Mouse (Mus musculus): Measurements from ENCODE around the gene Asap3.

The Asap3 gene

GRCm38 (mm10) chr4:136249780-136250179, 43.6 kb downstream of the Asap3 start:
- no peak for DNase-seq (ENCODE audit: low read depth, low spot score)

- DNase-seq (ENCODE audit: low read depth, low spot score), result no peak
Observed at GRCm38 (mm10) chr4:136255919-136256318, 49.8 kb downstream of the Asap3 start.

- no peak for DNase-seq (ENCODE audit: low read depth, low spot score)
Observed at GRCm38 (mm10) chr4:136256696-136257095, 50.5 kb downstream of the Asap3 start.

- no peak for DNase-seq (ENCODE audit: low read depth, low spot score)
Observed at GRCm38 (mm10) chr4:136259916-136260315, 53.8 kb downstream of the Asap3 start.

- peak; percentile 52 for DNase-seq (ENCODE audit: low read depth, low spot score)
Observed at GRCm38 (mm10) chr4:136260491-136261180, 54.5 kb downstream of the Asap3 start.

DNA sequence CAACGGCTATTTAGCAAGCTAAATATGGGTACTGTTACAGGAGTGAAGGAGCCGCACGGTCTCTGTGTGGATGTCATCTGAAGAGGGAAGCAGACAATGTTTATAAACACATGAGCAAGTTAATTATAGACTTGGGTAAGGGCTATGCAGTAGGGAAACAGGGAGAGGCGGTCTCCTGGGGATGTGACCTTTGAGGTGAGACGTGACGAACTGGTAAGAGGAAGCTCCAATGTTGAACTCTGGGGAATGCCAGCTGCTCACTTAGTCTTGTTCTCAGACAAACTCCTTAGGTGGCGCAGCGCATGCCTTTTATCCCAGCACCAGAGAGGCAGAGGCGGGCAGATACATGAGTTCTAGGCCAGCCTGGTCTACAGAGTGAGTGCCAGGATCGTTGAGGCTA, 55.7 kb downstream of the Asap3 start:
- DNase-seq (ENCODE audit: low read depth, low spot score), result no peak

DNA sequence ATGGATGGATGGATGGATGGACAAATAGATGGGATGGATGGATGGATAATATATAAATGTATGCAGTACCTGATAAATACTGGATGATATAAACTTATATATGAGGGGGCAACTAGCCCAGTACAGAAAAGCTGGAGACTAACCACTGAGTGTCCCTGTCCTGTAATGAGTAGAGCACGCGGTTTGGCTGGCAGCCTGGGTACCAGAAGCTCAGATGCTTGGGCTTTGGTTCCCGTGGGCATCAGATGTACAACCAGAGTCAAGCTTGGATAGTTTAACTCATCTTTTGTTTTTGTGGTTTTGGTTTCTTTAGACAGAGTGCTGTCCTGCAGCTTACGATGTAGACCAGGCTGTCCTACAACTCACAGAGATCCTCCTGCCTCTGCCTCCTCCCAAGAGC, 57.4 kb downstream of the Asap3 start:
- DNase-seq (ENCODE audit: low read depth, low spot score), result no peak

GRCm38 (mm10) chr4:136266716-136267343, 60.7 kb downstream of the Asap3 start:
- DNase-seq (ENCODE audit: low read depth, low spot score), result no peak

DNA sequence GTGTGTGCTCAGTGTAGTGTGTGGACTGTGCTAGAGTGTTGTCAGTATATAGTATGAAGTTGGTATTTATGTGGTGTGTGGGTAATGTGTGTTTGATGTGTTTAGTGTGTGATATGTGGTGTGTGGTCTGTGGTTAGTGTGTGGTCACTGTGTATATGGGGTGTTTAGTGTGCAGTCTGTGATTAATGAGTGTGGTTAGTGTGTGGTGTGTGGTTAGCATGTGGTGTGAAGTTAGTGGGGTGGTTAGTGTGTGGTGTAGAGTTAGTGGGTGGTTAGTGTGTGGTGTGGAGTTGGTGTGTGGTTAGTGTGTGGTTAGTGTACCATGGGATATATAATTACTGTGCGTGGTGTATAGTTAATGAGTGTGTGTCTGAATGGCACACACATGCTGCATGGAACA, 62.7 kb downstream of the Asap3 start:
- no peak for DNase-seq (ENCODE audit: low read depth, low spot score)

DNA sequence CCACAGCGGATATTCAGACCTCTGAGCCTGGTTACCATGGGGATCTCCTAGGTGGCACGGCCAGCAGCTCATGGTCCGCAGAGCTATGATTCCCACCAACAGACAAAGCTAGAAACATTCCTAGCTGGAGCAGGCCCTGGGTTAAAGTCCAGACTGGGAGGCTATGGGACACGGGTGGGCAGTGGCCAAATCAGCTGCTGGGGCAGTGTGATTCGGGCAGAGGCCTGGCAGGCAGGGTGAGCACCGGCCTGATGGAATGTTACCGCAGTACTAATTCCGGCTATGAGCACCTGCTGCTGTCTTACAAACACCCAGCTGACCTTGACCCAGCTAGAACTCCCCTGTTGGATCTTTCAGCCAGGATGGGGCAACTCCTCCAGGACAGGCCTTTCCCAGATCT, 64.5 kb downstream of the Asap3 start:
- DNase-seq (ENCODE audit: low read depth, low spot score), result no peak

GRCm38 (mm10) chr4:136281097-136281496, 74.9 kb downstream of the Asap3 start:
- no peak for DNase-seq (ENCODE audit: low read depth, low spot score)

DNA sequence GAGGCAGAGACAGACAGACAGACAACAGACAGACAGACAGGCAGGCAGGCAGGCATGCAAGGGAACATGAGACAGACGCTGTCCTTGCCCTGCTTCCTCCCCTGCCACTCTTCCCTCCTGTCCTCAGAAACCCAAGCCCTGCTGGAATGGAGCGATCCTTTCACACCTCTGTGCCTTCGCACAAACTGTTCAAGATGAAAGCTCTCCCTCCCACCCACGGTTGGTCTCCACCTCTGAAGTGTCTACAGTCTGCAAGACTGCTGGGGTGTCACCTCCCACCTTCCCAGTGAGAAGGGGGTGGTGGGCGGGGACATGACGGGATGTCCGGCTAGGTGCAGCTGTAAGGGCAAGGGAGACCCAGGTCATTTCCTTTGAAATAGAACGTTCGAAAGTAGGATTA, 75.4 kb downstream of the Asap3 start:
- no peak for DNase-seq (ENCODE audit: low read depth, low spot score)

GRCm38 (mm10) chr4:136282621-136283480, 76.7 kb downstream of the Asap3 start:
- no peak for DNase-seq (ENCODE audit: low read depth, low spot score)

- no peak for DNase-seq (ENCODE audit: low read depth, low spot score)
Observed at GRCm38 (mm10) chr4:136283783-136284182, 77.6 kb downstream of the Asap3 start.

- no peak for DNase-seq (ENCODE audit: low read depth, low spot score)
Observed at GRCm38 (mm10) chr4:136284455-136284854, 78.3 kb downstream of the Asap3 start, which contains the start of gene Zfp46. Gene Zfp46, plus strand, starts transcription at chr4:136284683.

DNA sequence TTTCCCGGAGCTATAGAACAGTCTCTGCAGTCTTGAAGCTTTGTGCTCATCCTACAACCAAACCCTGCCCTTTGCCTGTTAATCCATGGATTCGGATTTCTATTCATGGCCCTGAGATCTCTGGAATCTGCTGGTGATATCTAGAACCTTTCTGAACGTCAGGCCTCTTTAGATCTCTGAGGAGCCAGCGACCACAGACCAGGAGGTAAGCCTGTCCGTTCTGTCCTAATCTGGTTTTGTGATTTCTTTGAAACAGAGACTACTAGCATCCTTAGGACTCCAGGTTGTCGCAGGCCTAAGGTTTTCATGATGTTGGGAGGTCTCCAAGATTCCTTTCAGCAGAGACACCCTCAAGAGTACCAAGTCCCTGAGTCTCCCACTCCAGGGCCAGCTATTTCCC, 78.7 kb downstream of the Asap3 start:
- DNase-seq (ENCODE audit: low read depth, low spot score), result no peak

DNA sequence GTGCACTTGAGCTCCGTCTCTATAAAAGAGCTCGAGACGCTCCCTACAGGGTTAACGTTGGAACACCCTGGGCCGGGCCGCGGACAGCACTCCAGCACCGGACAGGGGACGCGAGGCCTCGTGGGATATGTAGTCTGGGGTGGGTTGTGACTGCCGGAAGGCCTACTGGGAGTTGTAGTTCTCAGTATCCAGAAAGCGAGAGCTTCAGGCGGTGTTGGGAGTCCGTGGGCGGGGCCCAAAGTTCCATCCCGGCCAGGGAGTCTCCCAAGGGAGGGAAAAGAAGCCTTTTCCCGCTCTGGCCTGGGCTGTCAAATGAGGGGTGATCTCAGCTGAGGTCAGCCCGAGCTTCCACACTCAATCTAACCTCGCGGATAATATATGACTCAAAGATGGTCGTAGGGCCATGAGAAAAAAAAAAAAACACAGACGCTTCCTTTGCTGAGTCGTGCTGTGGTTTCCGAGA, 79.2 kb downstream of the Asap3 start:
- peak; percentile 85 for DNase-seq (ENCODE audit: low read depth, low spot score)

- DNase-seq (ENCODE audit: low read depth, low spot score), result peak; percentile 93
Observed at GRCm38 (mm10) chr4:136285811-136286371, 79.7 kb downstream of the Asap3 start.

DNA sequence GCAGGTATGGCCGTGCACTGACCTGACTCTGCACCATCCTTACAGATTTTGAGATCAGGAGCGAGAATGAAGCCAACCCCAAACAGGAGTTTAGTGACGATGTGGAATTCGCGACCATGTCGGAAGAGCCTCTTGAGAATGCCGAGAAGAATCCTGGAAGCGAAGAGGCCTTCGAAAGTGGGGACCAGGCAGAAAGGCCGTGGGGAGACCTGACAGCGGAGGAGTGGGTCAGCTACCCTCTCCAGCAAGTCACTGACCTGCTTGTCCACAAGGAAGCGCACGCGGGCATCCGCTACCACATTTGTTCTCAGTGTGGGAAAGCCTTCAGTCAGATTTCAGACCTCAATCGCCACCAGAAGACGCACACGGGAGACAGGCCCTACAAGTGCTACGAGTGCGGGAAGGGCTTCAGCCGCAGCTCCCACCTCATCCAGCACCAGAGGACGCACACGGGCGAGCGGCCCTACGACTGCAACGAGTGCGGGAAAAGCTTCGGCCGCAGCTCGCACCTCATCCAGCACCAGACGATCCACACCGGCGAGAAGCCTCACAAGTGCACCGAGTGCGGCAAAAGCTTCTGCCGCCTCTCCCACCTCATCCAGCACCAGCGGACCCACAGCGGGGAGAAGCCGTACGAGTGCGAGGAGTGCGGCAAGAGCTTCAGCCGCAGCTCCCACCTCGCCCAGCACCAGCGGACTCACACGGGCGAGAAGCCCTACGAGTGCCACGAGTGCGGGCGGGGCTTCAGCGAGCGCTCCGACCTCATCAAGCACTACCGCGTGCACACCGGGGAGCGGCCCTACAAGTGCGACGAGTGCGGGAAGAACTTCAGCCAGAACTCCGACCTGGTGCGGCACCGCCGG, 84.0 kb downstream of the Asap3 start:
- no peak for DNase-seq (ENCODE audit: low read depth, low spot score)

DNA sequence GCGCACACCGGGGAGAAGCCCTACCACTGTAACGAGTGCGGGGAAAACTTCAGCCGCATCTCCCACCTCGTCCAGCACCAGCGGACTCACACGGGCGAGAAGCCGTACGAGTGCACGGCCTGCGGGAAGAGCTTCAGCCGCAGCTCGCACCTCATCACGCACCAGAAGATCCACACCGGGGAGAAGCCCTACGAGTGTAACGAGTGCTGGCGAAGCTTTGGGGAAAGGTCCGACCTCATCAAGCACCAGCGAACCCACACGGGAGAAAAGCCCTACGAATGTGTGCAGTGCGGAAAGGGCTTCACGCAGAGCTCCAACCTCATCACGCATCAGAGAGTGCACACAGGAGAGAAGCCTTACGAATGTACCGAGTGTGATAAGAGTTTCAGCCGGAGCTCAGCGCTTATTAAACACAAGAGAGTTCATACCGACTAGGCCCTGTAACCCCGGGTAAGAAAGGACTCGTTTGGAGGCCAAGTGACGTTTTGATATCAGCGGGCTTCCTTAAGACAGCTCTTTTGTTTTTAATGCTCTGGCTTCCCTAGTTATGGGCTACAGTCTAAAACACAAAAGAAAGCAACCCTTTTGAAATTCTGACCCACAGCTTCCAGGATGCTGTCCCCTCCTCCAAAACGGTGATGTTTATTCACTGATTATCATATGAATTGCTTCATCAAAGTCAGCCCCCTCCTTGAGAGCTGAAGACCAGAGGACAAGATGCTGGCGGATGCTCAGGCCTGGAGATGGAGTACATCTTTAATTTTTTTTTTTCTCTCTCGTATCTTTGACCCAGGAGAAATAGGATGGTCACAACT, 84.8 kb downstream of the Asap3 start:
- DNase-seq (ENCODE audit: low read depth, low spot score), result no peak
